Mouse (Mus musculus): ENCODE data around the gene Unkl. TPM values are rescaled to one million over a fixed set of nuclear protein-coding genes. Genes with fewer than 3 reads are reported as not detected.

The Unkl gene
- polyA plus RNA-seq, 1 experiment: not detected

GRCm38 (mm10) chr17:25175411-25175810, 12.8 kb upstream of the Unkl start, which contains the start of gene Gm38655:
Gm38655 (minus strand) TSS chr17:25175471.
- H3K4me3 ChIP-seq (ENCODE audit: insufficient read depth, low read depth, low read length): no peak within 1 kb of the TSS
- TF ChIP-seq POLR2A (IDR thresholded peaks at IDR 0.05; ENCODE audit: insufficient read depth, low read depth, low read length) (no peak), CTCF (IDR thresholded peaks at IDR 0.05; ENCODE audit: insufficient read depth, low read depth, low read length) (no peak)
- no peaks in the 10 kb centered on the region for H3K4me1 ChIP-seq (ENCODE audit: control insufficient read depth, insufficient read depth, low read length)
- H3K27ac ChIP-seq (ENCODE audit: insufficient read depth, low read depth, low read length): no peak within 1 kb of the TSS
- WGBS: 57% methylated on average over 9 of the region's 9 CpGs

DNA sequence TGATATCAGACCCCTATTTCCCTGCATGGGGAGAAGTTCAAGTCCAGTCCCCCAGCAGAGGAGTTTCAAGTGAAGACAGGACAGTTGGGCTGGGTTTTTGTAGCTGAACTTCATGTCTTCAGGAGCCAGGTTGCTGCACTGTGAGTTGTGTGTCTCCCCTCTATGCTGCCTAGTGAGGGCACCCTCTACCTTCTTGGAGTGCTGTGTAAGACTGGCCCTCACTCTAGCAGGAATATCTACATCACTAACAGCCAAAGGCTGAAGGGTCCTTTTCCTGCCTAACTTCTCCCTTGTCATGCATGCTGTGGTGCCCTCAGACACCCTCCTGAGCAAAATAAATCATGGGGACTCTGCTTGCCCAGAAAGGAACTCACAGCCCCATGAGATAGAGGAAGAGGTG, 5.0 kb upstream of the Unkl start:
- TF ChIP-seq POLR2A (IDR thresholded peaks at IDR 0.05; ENCODE audit: insufficient read depth, low read depth, low read length) (no peak), CTCF (IDR thresholded peaks at IDR 0.05; ENCODE audit: insufficient read depth, low read depth, low read length) (no peak)
- H3K27ac ChIP-seq (ENCODE audit: insufficient read depth, low read depth, low read length): no peak overlapping the region
- H3K4me3 ChIP-seq (ENCODE audit: insufficient read depth, low read depth, low read length): no peak overlapping the region
- H3K4me1 ChIP-seq (ENCODE audit: control insufficient read depth, insufficient read depth, low read length): peaks cover 4% of the 10 kb centered on the region

GRCm38 (mm10) chr17:25184129-25184691, 4.0 kb upstream of the Unkl start, which contains the start of gene BC003965:
BC003965 (plus strand) TSS chr17:25184554.
- WGBS: under 1% methylated on average over 50 of the region's 50 CpGs
- TF ChIP-seq CTCF (IDR thresholded peaks at IDR 0.05; ENCODE audit: insufficient read depth, low read depth, low read length): no peak
- TF ChIP-seq POLR2A (IDR thresholded peaks at IDR 0.05; ENCODE audit: insufficient read depth, low read depth, low read length): peak; percentile 71
- Histone ChIP-seq H3K27ac (ENCODE audit: insufficient read depth, low read depth, low read length) (peak within 1 kb of the TSS; percentile 56), H3K4me3 (ENCODE audit: insufficient read depth, low read depth, low read length) (peak within 1 kb of the TSS; percentile 85), H3K4me1 (ENCODE audit: control insufficient read depth, insufficient read depth, low read length) (peaks cover 5% of the 10 kb centered on the region)

- H3K4me1 ChIP-seq (ENCODE audit: control insufficient read depth, insufficient read depth, low read length): peaks cover 8% of the 10 kb centered on the region
- 6% methylated on average over 17 of the region's 17 CpGs for WGBS
- peak overlapping the region; percentile 85 for H3K4me3 ChIP-seq (ENCODE audit: insufficient read depth, low read depth, low read length)
- TF ChIP-seq CTCF (IDR thresholded peaks at IDR 0.05; ENCODE audit: insufficient read depth, low read depth, low read length): no peak
- no peak for TF ChIP-seq POLR2A (IDR thresholded peaks at IDR 0.05; ENCODE audit: insufficient read depth, low read depth, low read length)
- no peak overlapping the region for H3K27ac ChIP-seq (ENCODE audit: insufficient read depth, low read depth, low read length)
Observed at GRCm38 (mm10) chr17:25184961-25185360, 3.2 kb upstream of the Unkl start.

GRCm38 (mm10) chr17:25187784-25188149, 430 bp upstream of the Unkl start:
- no peak overlapping the region for H3K27ac ChIP-seq (ENCODE audit: insufficient read depth, low read depth, low read length)
- 4% methylated on average over 11 of the region's 11 CpGs for WGBS
- H3K4me3 ChIP-seq (ENCODE audit: insufficient read depth, low read depth, low read length): peak overlapping the region; percentile 97
- peaks cover 11% of the 10 kb centered on the region for H3K4me1 ChIP-seq (ENCODE audit: control insufficient read depth, insufficient read depth, low read length)
- TF ChIP-seq CTCF (IDR thresholded peaks at IDR 0.05; ENCODE audit: insufficient read depth, low read depth, low read length) (no peak), POLR2A (IDR thresholded peaks at IDR 0.05; ENCODE audit: insufficient read depth, low read depth, low read length) (no peak)

DNA sequence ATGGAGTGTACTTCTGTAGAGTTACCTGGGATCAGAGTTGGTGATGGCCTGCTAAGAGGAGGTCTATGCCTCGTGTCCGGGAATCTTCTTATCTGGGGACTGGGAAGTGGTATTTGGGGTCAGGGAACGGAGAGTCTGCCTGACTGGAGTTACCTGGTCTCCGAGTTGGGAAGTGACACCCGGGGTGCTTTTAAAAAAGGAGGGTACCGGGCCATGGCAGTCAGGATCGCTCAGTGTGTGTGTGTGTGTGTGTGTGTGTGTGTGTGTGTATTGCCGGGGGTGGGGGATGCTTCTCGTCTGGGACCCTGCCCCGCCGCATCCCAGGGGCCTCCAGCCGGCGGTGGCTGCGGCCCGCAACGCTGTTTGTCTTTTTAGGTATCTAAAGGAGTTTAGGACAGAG, 894 bp downstream of the Unkl start:
- no peak overlapping the region for H3K27ac ChIP-seq (ENCODE audit: insufficient read depth, low read depth, low read length)
- peaks cover 11% of the 10 kb centered on the region for H3K4me1 ChIP-seq (ENCODE audit: control insufficient read depth, insufficient read depth, low read length)
- 2% methylated on average over 16 of the region's 16 CpGs for WGBS
- H3K4me3 ChIP-seq (ENCODE audit: insufficient read depth, low read depth, low read length): peak overlapping the region; percentile 97
- no peak for TF ChIP-seq CTCF (IDR thresholded peaks at IDR 0.05; ENCODE audit: insufficient read depth, low read depth, low read length)

DNA sequence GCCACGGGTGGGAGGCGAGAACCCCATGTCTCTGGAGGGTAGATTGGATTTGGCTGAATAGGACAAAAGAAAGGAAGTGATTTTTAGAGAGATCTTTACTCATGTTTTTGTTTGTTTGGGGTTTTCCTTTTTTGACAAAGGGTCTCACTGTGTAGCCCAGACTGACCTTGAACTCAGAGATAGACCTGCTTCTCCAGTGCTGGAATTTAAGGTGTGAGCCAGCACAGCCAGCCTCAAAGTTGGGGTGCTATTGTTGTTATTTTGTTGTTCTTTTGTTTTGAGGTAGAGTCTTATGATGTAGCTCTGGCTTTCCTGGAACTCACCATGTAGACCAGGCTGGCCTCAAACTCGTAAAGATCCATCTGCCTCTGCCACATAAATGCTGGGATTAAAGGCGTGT, 14.2 kb downstream of the Unkl start:
- Histone ChIP-seq H3K4me3 (ENCODE audit: insufficient read depth, low read depth, low read length) (no peak overlapping the region), H3K4me1 (ENCODE audit: control insufficient read depth, insufficient read depth, low read length) (no peaks in the 10 kb centered on the region), H3K27ac (ENCODE audit: insufficient read depth, low read depth, low read length) (no peak overlapping the region)
- WGBS: 88% methylated on average over 4 of the region's 4 CpGs
- TF ChIP-seq POLR2A (IDR thresholded peaks at IDR 0.05; ENCODE audit: insufficient read depth, low read depth, low read length) (no peak), CTCF (IDR thresholded peaks at IDR 0.05; ENCODE audit: insufficient read depth, low read depth, low read length) (no peak)

DNA sequence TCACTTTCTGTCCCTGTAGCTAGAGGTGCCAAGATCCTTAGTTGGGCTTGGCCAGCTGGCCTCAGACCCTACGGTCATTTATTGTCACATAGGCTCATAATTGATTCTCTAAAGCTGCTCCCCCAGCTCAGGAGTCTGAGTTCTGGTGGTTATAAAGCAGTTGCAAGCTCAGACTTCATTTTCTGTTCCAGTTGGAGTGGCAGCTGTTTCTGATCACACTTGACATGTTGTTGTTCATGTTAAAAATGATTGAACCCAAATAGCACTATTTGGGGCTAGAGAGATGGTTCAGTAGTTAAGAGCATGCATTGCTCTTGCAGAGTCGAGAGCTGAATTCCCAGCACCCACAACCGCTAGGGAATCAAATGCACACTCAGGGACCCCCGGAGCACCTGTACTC, 21.8 kb downstream of the Unkl start:
- no peak overlapping the region for H3K27ac ChIP-seq (ENCODE audit: insufficient read depth, low read depth, low read length)
- WGBS: 93% methylated on average over 4 of the region's 4 CpGs
- TF ChIP-seq POLR2A (IDR thresholded peaks at IDR 0.05; ENCODE audit: insufficient read depth, low read depth, low read length): no peak
- no peak for TF ChIP-seq CTCF (IDR thresholded peaks at IDR 0.05; ENCODE audit: insufficient read depth, low read depth, low read length)

DNA sequence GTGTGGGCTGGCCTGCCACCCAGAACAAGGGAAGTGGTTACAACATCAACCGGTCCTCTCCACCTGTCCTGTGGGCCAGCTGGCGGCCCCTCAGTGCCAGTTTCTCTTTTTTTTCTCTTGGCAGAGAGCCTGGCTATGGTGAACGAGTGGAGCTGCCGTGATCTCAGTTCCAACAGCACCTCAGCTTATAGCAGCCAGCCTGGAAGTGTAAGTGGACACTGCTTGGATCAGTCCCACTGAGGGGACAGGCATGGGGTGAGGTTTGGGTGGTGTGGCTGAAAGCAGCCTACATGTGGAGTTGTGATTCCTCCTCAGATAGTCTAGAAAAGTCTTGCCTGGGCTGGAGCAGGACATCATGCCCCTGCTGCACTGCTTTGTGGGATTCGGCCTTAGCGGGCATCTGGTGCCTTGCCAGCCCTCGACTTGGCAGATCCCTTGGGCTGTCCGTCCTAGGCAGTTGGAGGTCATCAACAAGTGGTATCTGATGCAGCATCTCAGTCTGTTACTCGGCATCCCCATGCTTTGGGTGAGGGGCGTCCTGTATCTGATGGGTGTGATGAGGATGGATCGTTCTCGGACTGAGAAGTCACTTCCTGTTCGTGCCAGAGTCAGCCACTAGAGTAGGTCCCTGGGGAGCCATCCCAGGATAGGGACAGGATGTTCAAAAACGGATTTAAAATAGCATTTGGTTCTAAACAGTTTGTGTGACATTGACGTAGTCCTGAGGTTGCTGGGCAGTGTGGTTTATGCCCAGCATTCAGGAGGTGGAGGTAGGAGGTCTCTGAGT, 22.7 kb downstream of the Unkl start:
- WGBS: 70% methylated on average over 15 of the region's 15 CpGs
- Histone ChIP-seq H3K4me3 (ENCODE audit: insufficient read depth, low read depth, low read length) (no peak overlapping the region), H3K27ac (ENCODE audit: insufficient read depth, low read depth, low read length) (no peak overlapping the region), H3K4me1 (ENCODE audit: control insufficient read depth, insufficient read depth, low read length) (peaks cover 8% of the 10 kb centered on the region)
- TF ChIP-seq CTCF (IDR thresholded peaks at IDR 0.05; ENCODE audit: insufficient read depth, low read depth, low read length) (no peak), POLR2A (IDR thresholded peaks at IDR 0.05; ENCODE audit: insufficient read depth, low read depth, low read length) (no peak)

More for the DNA sequence above, 21.8 kb downstream of the Unkl start:
- no peak overlapping the region for H3K4me3 ChIP-seq (ENCODE audit: insufficient read depth, low read depth, low read length)
- H3K4me1 ChIP-seq (ENCODE audit: control insufficient read depth, insufficient read depth, low read length): peaks cover 8% of the 10 kb centered on the region

All from olfactory bulb, adult 2 months (tissue).